Mouse (Mus musculus) gastrocnemius, adult 18-20 months (tissue): Measurements from ENCODE around the gene Fbxo11. TPM values are rescaled to one million over a fixed set of nuclear protein-coding genes. Genes with fewer than 3 reads are reported as not detected.

Source experiments
- DNase-seq: peaks from one replicate; pipeline ENCODE4 v3.0.0; 2021; ENCODE audit warnings: low spot score
- total RNA-seq, 2 experiments: library from RNA; stranded (reverse); gene quantifications; 2 replicates each; pipeline ENCODE4 v1.2.3; 2021

Gene Fbxo11
- total RNA-seq, 2 experiments from 2014 or later = 32.9 to 39.2 TPM

- no peak for DNase-seq
Measured at GRCm38 (mm10) chr17:88067202-88067901, 2.3 kb upstream of the Fbxo11 start.

- DNase-seq = no peak
Measured at GRCm38 (mm10) chr17:88066799-88067198, 1.7 kb upstream of the Fbxo11 start.

- peak; percentile 92 for DNase-seq
Measured at GRCm38 (mm10) chr17:88065801-88066646, 933 bp upstream of the Fbxo11 start.

GRCm38 (mm10) chr17:88064347-88065030 lies 602 bp downstream of the Fbxo11 start:
- DNase-seq = peak; percentile 36

- peak; percentile 32 for DNase-seq
Measured at GRCm38 (mm10) chr17:88063980-88064346, 1.1 kb downstream of the Fbxo11 start.

- DNase-seq = no peak
Measured at GRCm38 (mm10) chr17:88062860-88063580, 2.1 kb downstream of the Fbxo11 start.

- DNase-seq = no peak
Measured at GRCm38 (mm10) chr17:88061942-88062341, 3.1 kb downstream of the Fbxo11 start.

GRCm38 (mm10) chr17:88058280-88058679 lies 6.8 kb downstream of the Fbxo11 start:
- no peak for DNase-seq

- no peak for DNase-seq
Measured at GRCm38 (mm10) chr17:88057846-88058245, 7.2 kb downstream of the Fbxo11 start.

- no peak for DNase-seq
Measured at GRCm38 (mm10) chr17:88051679-88052078, 13.4 kb downstream of the Fbxo11 start.

- DNase-seq = no peak
Measured at GRCm38 (mm10) chr17:88050892-88051291, 14.2 kb downstream of the Fbxo11 start.

- no peak for DNase-seq
Measured at GRCm38 (mm10) chr17:88050318-88050717, 14.8 kb downstream of the Fbxo11 start.

GRCm38 (mm10) chr17:88042099-88043086 lies 22.7 kb downstream of the Fbxo11 start:
- DNase-seq = peak; percentile 28

- DNase-seq = no peak
Measured at GRCm38 (mm10) chr17:88040810-88041209, 24.3 kb downstream of the Fbxo11 start.

- DNase-seq = no peak
Measured at GRCm38 (mm10) chr17:88034418-88034817, 30.7 kb downstream of the Fbxo11 start.

- DNase-seq = no peak
Measured at GRCm38 (mm10) chr17:88031755-88032154, 33.3 kb downstream of the Fbxo11 start.

- no peak for DNase-seq
Measured at GRCm38 (mm10) chr17:88029194-88029970, 35.7 kb downstream of the Fbxo11 start.

GRCm38 (mm10) chr17:88025227-88025626 lies 39.9 kb downstream of the Fbxo11 start:
- DNase-seq = peak; percentile 60

GRCm38 (mm10) chr17:88023924-88024323 lies 41.2 kb downstream of the Fbxo11 start:
- no peak for DNase-seq
